Mouse (Mus musculus) testis, postnatal 10 days (tissue): Measurements from ENCODE around the gene Dnah8.

ENCODE experiments used
- DNase-seq: peaks from one replicate; pipeline ENCODE4 v3.0.0; 2021; ENCODE audit warnings: low spot score

The Dnah8 gene

GRCm38 (mm10) chr17:30824473-30824872 is 200.3 kb downstream of the Dnah8 start:
- no peak for DNase-seq

GRCm38 (mm10) chr17:30825731-30826304 is 201.7 kb downstream of the Dnah8 start:
- no peak for DNase-seq

GRCm38 (mm10) chr17:30831170-30831569 is 207.0 kb downstream of the Dnah8 start:
- no peak for DNase-seq

- DNase-seq: no peak
These were observed 211.3 kb downstream of the Dnah8 start for GRCm38 (mm10) chr17:30835419-30835818.

GRCm38 (mm10) chr17:30837031-30837430 is 212.9 kb downstream of the Dnah8 start:
- DNase-seq: no peak

- no peak for DNase-seq
These were observed 215.9 kb downstream of the Dnah8 start for GRCm38 (mm10) chr17:30840046-30840445.

GRCm38 (mm10) chr17:30842312-30842711 is 218.2 kb downstream of the Dnah8 start:
- no peak for DNase-seq

GRCm38 (mm10) chr17:30844321-30844791 is 220.2 kb downstream of the Dnah8 start:
- no peak for DNase-seq

- no peak for DNase-seq
These were observed 223.3 kb downstream of the Dnah8 start for GRCm38 (mm10) chr17:30847498-30847897.

GRCm38 (mm10) chr17:30848086-30848485 is 223.9 kb downstream of the Dnah8 start:
- DNase-seq: no peak

GRCm38 (mm10) chr17:30848804-30849203 is 224.7 kb downstream of the Dnah8 start:
- no peak for DNase-seq

GRCm38 (mm10) chr17:30849813-30850212 is 225.7 kb downstream of the Dnah8 start:
- no peak for DNase-seq

GRCm38 (mm10) chr17:30852345-30852744 is 228.2 kb downstream of the Dnah8 start:
- no peak for DNase-seq

GRCm38 (mm10) chr17:30857347-30857746 is 233.2 kb downstream of the Dnah8 start:
- DNase-seq: no peak

GRCm38 (mm10) chr17:30858586-30859259 is 234.6 kb downstream of the Dnah8 start:
- DNase-seq: no peak

- no peak for DNase-seq
These were observed 235.9 kb downstream of the Dnah8 start for GRCm38 (mm10) chr17:30859989-30860585.

- no peak for DNase-seq
These were observed 236.5 kb downstream of the Dnah8 start for GRCm38 (mm10) chr17:30860606-30861005.

GRCm38 (mm10) chr17:30866281-30866680 is 242.1 kb downstream of the Dnah8 start:
- DNase-seq: no peak

GRCm38 (mm10) chr17:30866966-30867365 is 242.8 kb downstream of the Dnah8 start:
- no peak for DNase-seq

- DNase-seq: no peak
These were observed 246.9 kb downstream of the Dnah8 start for GRCm38 (mm10) chr17:30871040-30871439.

- DNase-seq: peak; percentile 71
These were observed 250.1 kb downstream of the Dnah8 start for GRCm38 (mm10) chr17:30874276-30874675.

- DNase-seq: no peak
These were observed 253.3 kb downstream of the Dnah8 start for GRCm38 (mm10) chr17:30877456-30877855.

- no peak for DNase-seq
These were observed 254.5 kb downstream of the Dnah8 start for GRCm38 (mm10) chr17:30878626-30879025.
